In the genomic region with DNA sequence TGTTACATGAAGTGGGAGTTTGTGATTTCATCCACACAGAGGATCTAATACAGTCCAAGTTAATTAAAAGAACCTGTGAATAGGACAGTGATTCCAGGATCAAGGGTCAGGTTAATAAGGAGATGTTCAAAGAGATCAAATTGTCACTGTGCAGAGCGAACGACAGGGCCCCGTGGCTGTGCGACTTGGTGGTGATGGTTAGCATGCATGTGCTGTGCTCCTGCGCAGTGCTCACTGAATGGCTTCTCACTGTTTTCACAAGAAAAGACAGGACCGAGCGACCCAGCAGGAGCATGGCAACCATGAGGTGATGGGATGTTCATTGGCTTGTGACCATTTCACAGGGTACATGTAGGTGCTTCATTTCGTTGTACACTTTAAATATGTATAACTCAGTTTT, we compare ENCODE assay signal across 28 mouse cellular contexts.
"Had no signal": no experiment of that assay in that cellular context is flagged by ENCODE, and none has a peak within 500 bp of the region (broad histone marks: within the 10 kb centered on the region; RNA-seq: fewer than 3 reads in every experiment).

No protein-coding gene starts in this region.

- H3K36me3 ChIP-seq: forebrain, embryonic 10.5 days; forebrain, embryonic 12.5 days; forebrain, embryonic 15.5 days had no signal

- H3K9ac ChIP-seq: embryonic facial prominence, embryonic 12.5 days; embryonic facial prominence, embryonic 13.5 days; embryonic facial prominence, embryonic 15.5 days; forebrain, embryonic 12.5 days; forebrain, embryonic 13.5 days; forebrain, embryonic 15.5 days; forebrain, postnatal 0 days had no signal

- H3K4me2 ChIP-seq: embryonic facial prominence, embryonic 12.5 days; embryonic facial prominence, embryonic 13.5 days; embryonic facial prominence, embryonic 15.5 days; forebrain, embryonic 12.5 days; forebrain, embryonic 13.5 days; forebrain, embryonic 15.5 days had no signal

- H3K9me3 ChIP-seq: embryonic facial prominence, embryonic 10.5 days; embryonic facial prominence, embryonic 12.5 days; embryonic facial prominence, embryonic 13.5 days; embryonic facial prominence, embryonic 15.5 days; forebrain, embryonic 10.5 days; forebrain, embryonic 12.5 days; forebrain, embryonic 13.5 days; forebrain, embryonic 15.5 days had no signal

- ATAC-seq: forebrain, embryonic 13.5 days; forebrain, embryonic 14.5 days; forebrain, embryonic 15.5 days; forebrain, embryonic 16.5 days; forebrain, postnatal 0 days had no signal

- DNase-seq: cerebellum, adult 2 months; cerebellum, adult 8-10 months; cerebellum, adult 9-10 months; cerebellum, adult 9-11 months; cerebellum, postnatal 10 days; cerebellum, postnatal 14 days; cerebellum, postnatal 25 days; cerebellum, postnatal 36 days; embryo, embryonic 11 days; forebrain, postnatal 0 days; gastrocnemius, adult 2 months; gastrocnemius, postnatal 10 days; gastrocnemius, postnatal 14 days; gastrocnemius, postnatal 25 days; gastrocnemius, postnatal 36 days; heart, adult 18-20 months; heart, adult 2 months had no signal

- H3K4me1 ChIP-seq: embryonic facial prominence, embryonic 10.5 days; embryonic facial prominence, embryonic 12.5 days; embryonic facial prominence, embryonic 13.5 days; embryonic facial prominence, embryonic 15.5 days; forebrain, embryonic 10.5 days; forebrain, embryonic 12.5 days; forebrain, embryonic 13.5 days; forebrain, embryonic 15.5 days had no signal

- H3K27ac ChIP-seq: embryonic facial prominence, embryonic 10.5 days; embryonic facial prominence, embryonic 12.5 days; embryonic facial prominence, embryonic 13.5 days; embryonic facial prominence, embryonic 15.5 days; forebrain, embryonic 10.5 days; forebrain, embryonic 12.5 days; forebrain, embryonic 13.5 days; forebrain, embryonic 15.5 days; gastrocnemius, adult 2 months; heart, adult 2 months had no signal

- H3K27me3 ChIP-seq: embryonic facial prominence, embryonic 12.5 days; embryonic facial prominence, embryonic 13.5 days; embryonic facial prominence, embryonic 15.5 days; forebrain, embryonic 12.5 days; forebrain, embryonic 13.5 days; forebrain, embryonic 15.5 days had no signal

- H3K4me3 ChIP-seq: embryonic facial prominence, embryonic 10.5 days; embryonic facial prominence, embryonic 12.5 days; embryonic facial prominence, embryonic 13.5 days; embryonic facial prominence, embryonic 15.5 days; erythroblast, embryonic 14.5 days; forebrain, embryonic 10.5 days; forebrain, embryonic 12.5 days; forebrain, embryonic 13.5 days; forebrain, embryonic 15.5 days; gastrocnemius, adult 2 months; heart, adult 2 months had no signal
